Mouse (Mus musculus) mature B cell (primary cell): ENCODE measurements around the gene Ubash3b.

Experiments used
- in situ Hi-C: fragments of 300-500 bp; cut with MboI; formaldehyde crosslinking; loops from 2 replicates; pipeline ENCODE4 v1.14.3; 2019

The Ubash3b gene

GRCm38 (mm10) chr9:41168656-41169055 lies 7.2 kb upstream of the Ubash3b start:
- in situ Hi-C loops: no loop called here

GRCm38 (mm10) chr9:41168206-41168605 lies 6.7 kb upstream of the Ubash3b start:
- in situ Hi-C loops: no loop called here

GRCm38 (mm10) chr9:41166886-41167285 lies 5.4 kb upstream of the Ubash3b start:
- in situ Hi-C loops: no loop called here

GRCm38 (mm10) chr9:41162363-41162762 lies 866 bp upstream of the Ubash3b start:
- in situ Hi-C loops: no loop called here

GRCm38 (mm10) chr9:41160536-41161176 lies 841 bp downstream of the Ubash3b start:
- in situ Hi-C loops: no loop called here

- in situ Hi-C loops: no loop called here
Observed at GRCm38 (mm10) chr9:41159223-41159622, 2.3 kb downstream of the Ubash3b start.

GRCm38 (mm10) chr9:41157872-41158567 lies 3.5 kb downstream of the Ubash3b start:
- in situ Hi-C loops: no loop called here

GRCm38 (mm10) chr9:41157020-41157871 lies 4.3 kb downstream of the Ubash3b start:
- in situ Hi-C loops: no loop called here

- in situ Hi-C loops: no loop called here
Observed at GRCm38 (mm10) chr9:41156720-41157019, 4.8 kb downstream of the Ubash3b start.

- in situ Hi-C loops: no loop called here
Observed at GRCm38 (mm10) chr9:41156006-41156719, 5.3 kb downstream of the Ubash3b start.

- in situ Hi-C loops: no loop called here
Observed at GRCm38 (mm10) chr9:41153979-41154378, 7.5 kb downstream of the Ubash3b start.

GRCm38 (mm10) chr9:41153050-41153449 lies 8.4 kb downstream of the Ubash3b start:
- in situ Hi-C loops: no loop called here

- in situ Hi-C loops: no loop called here
Observed at GRCm38 (mm10) chr9:41151491-41151890, 10.0 kb downstream of the Ubash3b start.

GRCm38 (mm10) chr9:41149896-41150295 lies 11.6 kb downstream of the Ubash3b start:
- in situ Hi-C loops: no loop called here

- in situ Hi-C loops: no loop called here
Observed at GRCm38 (mm10) chr9:41149079-41149676, 12.3 kb downstream of the Ubash3b start.

- in situ Hi-C loops: no loop called here
Observed at GRCm38 (mm10) chr9:41148600-41148999, 12.9 kb downstream of the Ubash3b start.

GRCm38 (mm10) chr9:41147203-41147842 lies 14.2 kb downstream of the Ubash3b start:
- in situ Hi-C loops: no loop called here

GRCm38 (mm10) chr9:41143825-41144224 lies 17.7 kb downstream of the Ubash3b start:
- in situ Hi-C loops: no loop called here

- in situ Hi-C loops: no loop called here
Observed at GRCm38 (mm10) chr9:41143115-41143514, 18.4 kb downstream of the Ubash3b start.

GRCm38 (mm10) chr9:41141026-41141425 lies 20.5 kb downstream of the Ubash3b start:
- in situ Hi-C loops: no loop called here
